Mouse (Mus musculus): Measurements from ENCODE around the gene G6pc2.

The G6pc2 gene

DNA sequence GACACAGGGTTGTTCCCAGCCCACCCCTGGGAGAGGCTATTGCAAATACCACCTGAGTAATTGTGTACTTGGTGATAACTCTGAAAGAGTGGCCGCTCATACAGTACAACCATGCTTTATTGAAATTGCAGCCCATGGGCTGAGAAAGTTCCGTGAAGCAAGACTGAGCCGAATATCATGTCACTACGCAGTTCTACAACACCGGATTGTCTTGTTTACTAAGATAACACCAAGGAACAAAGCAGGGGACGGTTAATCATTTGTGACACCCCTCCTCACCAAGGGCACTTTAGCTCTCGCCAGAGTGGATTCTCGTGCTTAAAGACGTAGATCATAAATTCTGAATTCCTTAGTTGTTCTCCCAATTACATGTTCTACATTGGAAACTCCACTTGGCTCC lies 28.4 kb downstream of the G6pc2 start:
- no peak for DNase-seq (ENCODE audit: low spot score in 2 of 2)

DNA sequence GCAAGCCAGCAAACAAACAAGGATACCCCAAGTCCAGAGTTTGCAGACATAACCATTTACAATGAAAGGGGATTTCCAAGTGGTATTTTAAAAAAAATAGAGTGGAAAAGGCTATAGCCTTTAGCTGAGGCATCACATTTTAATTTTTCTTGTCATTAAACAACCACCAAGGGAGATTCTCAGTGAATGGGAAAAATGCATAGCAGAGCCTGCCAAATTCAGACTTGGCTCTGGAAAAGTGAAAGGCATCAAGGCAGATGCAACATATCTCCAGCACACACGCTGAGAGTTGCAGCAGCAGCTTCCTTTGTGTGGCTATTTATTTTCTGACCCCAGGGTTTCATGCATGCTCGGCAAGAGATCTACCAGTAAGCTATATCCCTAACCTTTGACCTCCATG lies 34.1 kb downstream of the G6pc2 start:
- no peak for DNase-seq (ENCODE audit: low spot score in 2 of 2)

DNA sequence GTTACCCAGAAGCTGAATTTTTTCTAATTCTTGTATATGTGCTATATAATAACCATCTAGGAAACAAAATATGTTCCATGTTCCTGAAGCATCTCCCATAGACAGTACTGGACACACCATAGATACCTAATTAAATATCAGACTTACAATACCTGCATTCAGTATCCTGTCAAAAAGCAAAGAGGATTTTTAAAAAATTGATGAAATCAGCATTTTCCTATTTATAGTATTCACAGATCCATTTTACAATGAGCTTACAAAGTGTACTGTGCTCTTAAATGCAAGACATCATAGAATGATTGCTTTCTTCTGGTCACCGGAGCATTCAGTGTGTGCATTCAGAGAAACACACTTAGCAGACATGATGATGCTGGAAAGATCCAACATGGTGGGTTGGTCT lies 36.2 kb downstream of the G6pc2 start:
- no peak for DNase-seq (ENCODE audit: low spot score in 2 of 2)

DNA sequence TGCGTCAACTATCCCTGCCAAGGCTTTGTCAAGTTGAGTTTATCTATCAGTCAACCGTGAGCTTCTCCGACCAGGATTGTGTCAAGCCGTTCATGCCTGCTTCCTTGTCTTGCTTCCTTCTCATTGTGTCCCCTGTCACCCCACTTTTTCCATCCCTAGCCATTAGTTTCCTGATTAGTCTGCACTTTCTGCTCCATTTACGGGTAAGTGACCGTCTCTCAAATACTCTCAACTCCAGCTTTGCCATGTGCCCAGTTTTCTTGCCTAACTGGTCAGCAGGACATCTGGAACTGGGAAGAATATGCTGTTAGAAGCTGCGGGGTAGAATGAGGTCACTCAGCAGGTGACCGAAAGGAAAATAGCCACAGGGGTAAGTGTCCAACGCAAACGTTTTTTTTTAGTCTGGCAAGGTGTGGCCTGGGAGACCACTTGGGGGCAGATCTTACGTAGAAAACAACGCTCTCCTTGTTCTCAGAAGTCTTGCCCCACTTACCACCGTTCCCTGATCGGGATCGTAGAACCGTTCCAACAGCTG lies 37.4 kb downstream of the G6pc2 start:
- DNase-seq (ENCODE audit: low spot score in 2 of 2) = no peak

DNA sequence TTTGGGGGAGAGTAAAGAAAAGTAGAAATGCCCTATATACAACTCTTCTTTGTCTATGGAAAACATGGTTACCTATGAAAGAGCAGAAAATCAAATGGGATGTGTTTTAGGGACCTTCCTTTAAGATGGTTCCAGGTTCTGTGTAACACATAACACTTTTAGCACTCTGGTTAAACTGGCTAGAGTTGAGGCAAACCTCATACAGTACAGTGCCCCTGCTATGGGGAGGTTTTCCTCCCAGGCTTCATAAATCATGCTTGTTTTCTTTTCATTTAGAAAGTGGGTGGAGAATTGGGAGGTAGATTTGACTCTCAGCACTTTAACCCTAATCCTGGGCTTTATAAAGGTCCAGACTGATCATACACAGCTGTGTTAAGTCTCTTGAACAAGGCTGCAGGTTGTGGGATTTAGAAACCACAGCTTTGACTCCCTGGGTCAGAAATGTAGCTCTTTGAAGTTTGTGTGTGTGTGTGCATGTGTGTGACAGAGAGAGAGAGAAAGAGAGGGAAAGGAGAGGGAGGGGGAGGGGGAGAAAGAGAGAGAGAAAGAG lies 53.3 kb downstream of the G6pc2 start:
- no peak for DNase-seq (ENCODE audit: low spot score in 2 of 2)

DNA sequence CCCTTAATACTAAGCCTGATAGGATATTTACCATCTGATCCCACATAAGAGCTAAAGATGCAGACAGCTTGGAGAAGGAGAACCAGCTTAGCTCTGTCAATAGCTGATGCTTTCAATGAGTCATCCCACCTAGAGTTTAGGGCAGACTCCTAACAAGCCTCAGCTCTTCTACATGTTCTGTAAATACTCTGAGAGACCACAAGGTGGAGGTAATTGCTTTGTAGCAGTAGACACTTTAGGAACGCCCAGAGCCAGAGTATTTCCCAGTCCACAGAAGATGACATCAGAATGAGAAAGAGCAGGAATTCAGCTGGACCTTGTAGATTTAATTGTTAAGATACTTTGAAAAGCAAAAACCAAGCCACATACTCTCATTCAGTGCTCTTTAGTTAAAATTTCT lies 65.0 kb downstream of the G6pc2 start:
- no peak for DNase-seq (ENCODE audit: low spot score in 2 of 2)
